Mouse (Mus musculus): ENCODE results near the gene Uaca.

Uaca gene

GRCm38 (mm10) chr9:60794210-60794840 is at the start of gene Uaca:
Gene Uaca, plus strand, starts transcription at chr9:60794542.
- DNase-seq: peak; percentile 87

- no peak for DNase-seq
Observed at GRCm38 (mm10) chr9:60744971-60745370, 49.4 kb upstream of the Uaca start.

- no peak for DNase-seq
Observed at GRCm38 (mm10) chr9:60746561-60746960, 47.8 kb upstream of the Uaca start.

GRCm38 (mm10) chr9:60747672-60748071 is 46.7 kb upstream of the Uaca start:
- no peak for DNase-seq

- no peak for DNase-seq
Observed at GRCm38 (mm10) chr9:60748191-60748590, 46.2 kb upstream of the Uaca start.

- no peak for DNase-seq
Observed at GRCm38 (mm10) chr9:60749105-60749504, 45.2 kb upstream of the Uaca start.

DNA sequence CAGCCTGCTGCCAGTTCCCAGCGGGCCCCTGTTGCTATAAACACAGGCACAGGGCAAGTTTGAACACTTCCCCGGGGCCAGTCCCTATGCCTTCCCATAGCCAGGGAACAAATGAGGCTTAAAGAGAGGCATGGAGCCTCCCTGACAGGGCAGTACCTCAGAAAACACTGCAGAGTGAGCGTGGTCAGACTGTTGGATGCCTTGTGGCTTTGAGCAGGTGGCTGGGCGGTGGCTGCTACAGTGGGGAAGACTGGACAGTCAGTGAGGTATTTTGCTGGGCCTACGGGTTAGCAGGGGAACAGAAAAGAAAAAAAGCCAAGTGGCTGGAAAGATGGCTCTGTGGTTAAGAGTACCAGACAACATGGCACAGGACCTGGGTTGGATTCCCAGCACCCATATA is 43.2 kb upstream of the Uaca start:
- no peak for DNase-seq

GRCm38 (mm10) chr9:60751971-60752370 is 42.4 kb upstream of the Uaca start:
- no peak for DNase-seq

- no peak for DNase-seq
Observed at GRCm38 (mm10) chr9:60752636-60753035, 41.7 kb upstream of the Uaca start.

GRCm38 (mm10) chr9:60756258-60756657 is 38.1 kb upstream of the Uaca start:
- peak; percentile 69 for DNase-seq

DNA sequence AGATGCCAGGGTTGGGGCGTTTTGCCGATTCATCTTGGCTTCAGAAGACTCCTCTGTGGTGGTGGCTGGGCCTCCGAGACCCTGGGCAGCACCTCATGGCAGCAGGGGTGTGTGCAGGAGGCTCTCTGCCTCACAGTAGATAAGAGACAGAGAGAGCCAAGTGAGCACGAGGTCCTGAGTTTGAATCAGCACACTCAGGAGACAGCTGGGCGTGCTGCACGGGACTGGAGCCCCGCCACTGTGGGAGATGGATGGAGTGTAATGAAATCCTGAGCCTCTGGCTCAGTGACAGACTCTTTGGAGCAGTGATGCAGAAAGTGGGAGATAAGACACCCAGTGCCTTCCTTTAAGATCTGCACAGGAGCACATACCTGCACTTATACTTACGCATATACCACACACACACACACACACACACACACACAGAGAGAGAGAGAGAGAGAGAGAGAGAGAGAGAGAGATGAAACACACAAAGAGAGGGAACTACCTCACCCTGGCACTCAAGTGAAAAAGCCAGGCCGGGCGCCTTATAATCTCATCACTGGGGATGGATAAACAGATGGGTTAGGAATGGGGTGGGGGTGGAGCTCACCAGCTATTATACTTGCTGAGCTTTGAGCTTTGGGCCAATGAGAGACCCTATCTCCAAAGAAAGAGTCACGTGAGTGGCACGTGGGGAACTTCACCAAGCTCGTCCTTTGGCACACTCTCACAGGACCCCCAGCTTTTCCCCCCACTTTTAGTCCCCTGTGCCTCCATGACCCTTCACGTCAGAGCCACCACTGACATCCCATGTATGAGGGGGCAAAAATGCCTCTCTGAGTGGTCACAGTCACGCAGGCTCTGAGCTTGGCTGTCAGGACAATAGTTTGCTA is 37.2 kb upstream of the Uaca start:
- no peak for DNase-seq

DNA sequence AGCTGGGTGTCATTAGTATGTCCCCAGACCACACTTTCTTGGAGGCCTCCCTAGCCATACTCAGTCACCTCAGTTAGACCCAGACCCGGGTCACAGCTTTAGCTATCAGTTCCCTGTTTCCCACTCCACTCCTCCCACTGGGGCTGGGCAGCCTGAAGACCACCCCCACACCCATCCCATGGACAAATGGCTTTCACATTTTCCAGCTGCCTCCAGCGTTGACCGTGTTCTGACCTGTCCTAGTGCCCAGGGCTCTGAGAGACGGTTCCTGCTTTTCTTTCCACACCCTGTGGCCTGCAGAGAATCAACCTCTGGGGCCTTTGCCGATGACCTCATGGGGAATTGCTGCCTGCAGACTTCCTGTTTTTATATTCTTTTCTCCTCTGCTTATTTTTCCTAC is 36.5 kb upstream of the Uaca start:
- no peak for DNase-seq

DNA sequence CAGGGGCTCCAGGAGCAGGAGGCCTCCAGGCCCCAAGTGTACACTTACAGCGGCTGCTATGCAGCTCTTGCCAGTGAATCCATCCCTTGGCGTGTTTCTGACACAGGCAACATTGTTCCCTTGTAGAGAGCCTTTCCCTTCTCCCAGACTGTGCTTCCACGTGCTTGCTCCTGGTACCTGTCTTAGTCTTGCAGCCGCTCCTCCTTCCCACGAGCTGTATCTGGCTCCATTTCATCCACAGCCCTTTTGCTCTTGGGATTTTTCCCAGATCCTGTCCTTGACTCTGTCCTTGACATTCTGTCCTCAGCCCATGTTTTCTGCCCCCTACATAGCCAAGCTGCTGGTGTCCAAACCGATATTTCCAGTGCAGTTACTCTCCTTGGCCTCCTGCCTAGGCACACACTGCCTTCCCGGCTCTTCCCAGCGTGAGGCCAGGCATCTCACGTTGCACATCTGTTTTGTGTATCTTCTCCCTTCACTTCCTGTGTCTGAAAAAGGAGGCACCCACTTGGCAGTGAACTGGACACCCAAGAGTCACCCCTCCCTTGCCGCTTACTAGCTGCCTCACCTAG is 34.8 kb upstream of the Uaca start:
- no peak for DNase-seq

GRCm38 (mm10) chr9:60765181-60765580 is 29.2 kb upstream of the Uaca start:
- no peak for DNase-seq

GRCm38 (mm10) chr9:60768393-60768792 is 25.9 kb upstream of the Uaca start:
- DNase-seq: no peak

DNA sequence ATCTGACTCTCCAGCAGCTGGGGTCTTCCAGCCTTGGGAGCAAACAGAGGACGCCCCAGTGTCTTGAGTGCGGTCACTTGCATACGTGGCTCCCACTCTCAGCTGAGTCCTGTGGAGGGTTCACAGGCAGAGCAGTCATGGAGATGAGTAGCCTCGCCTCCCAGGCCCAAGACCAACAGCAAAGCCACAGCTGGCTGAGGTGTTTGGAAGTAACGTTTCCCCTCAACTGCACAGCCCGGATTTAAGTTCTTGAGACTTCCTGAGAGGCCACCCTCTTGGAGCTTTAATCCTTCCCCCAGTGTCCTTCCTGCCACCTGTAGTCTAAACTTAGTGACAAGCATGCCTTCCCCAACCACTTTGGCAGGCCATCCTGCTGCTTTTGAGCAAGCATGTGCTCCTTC is 24.6 kb upstream of the Uaca start:
- DNase-seq: no peak

DNA sequence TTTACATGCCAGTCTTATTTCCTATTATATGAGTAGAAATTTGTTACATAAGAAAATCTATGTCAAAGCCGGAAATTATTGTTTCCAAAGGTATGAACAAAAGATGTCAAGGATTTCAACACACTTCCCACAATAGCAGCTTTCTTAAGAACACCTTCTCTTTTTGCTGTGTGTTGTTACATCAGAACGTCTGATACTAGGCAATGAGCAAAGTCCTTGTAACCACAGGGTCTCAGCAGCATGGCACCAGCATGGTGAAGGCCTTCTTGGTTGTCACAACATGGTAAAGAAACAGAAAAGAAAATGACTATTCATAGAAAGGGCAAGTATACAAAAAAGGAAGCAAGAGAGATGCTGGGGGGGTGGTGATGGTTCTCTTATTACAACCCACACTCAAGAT is 20.6 kb upstream of the Uaca start:
- no peak for DNase-seq

- no peak for DNase-seq
Observed at GRCm38 (mm10) chr9:60776899-60777298, 17.4 kb upstream of the Uaca start.

GRCm38 (mm10) chr9:60782057-60782789 is 12.1 kb upstream of the Uaca start:
- DNase-seq: no peak

GRCm38 (mm10) chr9:60785069-60785468 is 9.3 kb upstream of the Uaca start:
- no peak for DNase-seq

- DNase-seq: no peak
Observed at GRCm38 (mm10) chr9:60787517-60788110, 6.7 kb upstream of the Uaca start.

GRCm38 (mm10) chr9:60790282-60790681 is 4.1 kb upstream of the Uaca start:
- no peak for DNase-seq

GRCm38 (mm10) chr9:60794841-60795351 is 554 bp downstream of the Uaca start:
- DNase-seq: peak; percentile 17
